Mouse (Mus musculus): ENCODE results near the gene Galr2.

GRCm38 (mm10) chr11:116245616-116246015, 35.1 kb upstream of the Galr2 start:
- TF ChIP-seq ZNF384 (IDR thresholded peaks at IDR 0.05; ENCODE audit: low read depth, low read length) (no peak), MAFK (IDR thresholded peaks at IDR 0.05; ENCODE audit: insufficient read depth, low read depth, low read length) (no peak), HCFC1 (IDR thresholded peaks at IDR 0.05; ENCODE audit: borderline replicate concordance, insufficient read depth, low read length) (no peak), CHD2 (IDR thresholded peaks at IDR 0.05; ENCODE audit: low read depth, low read length) (no peak), ZC3H11A (IDR thresholded peaks at IDR 0.05; ENCODE audit: borderline replicate concordance, low read depth, low read length) (no peak)
